Mouse (Mus musculus) testis, postnatal 14 days (tissue): ENCODE data around the gene Hoxd13.
A peak's percentile ranks its signal among the peaks of the same experiment; 100 is the strongest.

Experiments
- DNase-seq: peaks from one replicate; pipeline ENCODE4 v3.0.0; 2021; ENCODE audit warnings: low spot score

Gene Hoxd13

GRCm38 (mm10) chr2:74694066-74694465 is 26.0 kb downstream of the Hoxd13 start:
- DNase-seq: no peak

- DNase-seq: no peak
Observed at GRCm38 (mm10) chr2:74695383-74695782, 27.3 kb downstream of the Hoxd13 start.

GRCm38 (mm10) chr2:74695813-74696430 is 27.8 kb downstream of the Hoxd13 start:
- DNase-seq: no peak

GRCm38 (mm10) chr2:74696442-74697335 is 28.6 kb downstream of the Hoxd13 start:
- no peak for DNase-seq

GRCm38 (mm10) chr2:74697567-74698121 is 29.5 kb downstream of the Hoxd13 start, which contains the start of gene Hoxd9:
Gene Hoxd9 (plus strand): TSS chr2:74697727.
- DNase-seq: peak; percentile 72

- no peak for DNase-seq
Observed at GRCm38 (mm10) chr2:74698201-74699052, 30.3 kb downstream of the Hoxd13 start.

- no peak for DNase-seq
Observed at GRCm38 (mm10) chr2:74699053-74699430, 30.9 kb downstream of the Hoxd13 start.

GRCm38 (mm10) chr2:74699664-74700545 is 31.8 kb downstream of the Hoxd13 start:
- no peak for DNase-seq

GRCm38 (mm10) chr2:74700546-74701112 is 32.5 kb downstream of the Hoxd13 start:
- DNase-seq: no peak

- peak; percentile 70 for DNase-seq
Observed at GRCm38 (mm10) chr2:74701949-74702819, 34.1 kb downstream of the Hoxd13 start.

GRCm38 (mm10) chr2:74702820-74703219 is 34.7 kb downstream of the Hoxd13 start:
- no peak for DNase-seq

- DNase-seq: no peak
Observed at GRCm38 (mm10) chr2:74703317-74703716, 35.2 kb downstream of the Hoxd13 start.

GRCm38 (mm10) chr2:74703720-74704392 is 35.7 kb downstream of the Hoxd13 start:
- DNase-seq: no peak

GRCm38 (mm10) chr2:74704393-74704998 is 36.4 kb downstream of the Hoxd13 start, which contains the start of gene Hoxd8:
Gene Hoxd8 (plus strand): TSS chr2:74704615.
- peak; percentile 89 for DNase-seq

- peak; percentile 78 for DNase-seq
Observed at GRCm38 (mm10) chr2:74704999-74705466, 36.9 kb downstream of the Hoxd13 start.

- DNase-seq: peak; percentile 71
Observed at GRCm38 (mm10) chr2:74705467-74706089, 37.5 kb downstream of the Hoxd13 start.

GRCm38 (mm10) chr2:74706393-74706960 is 38.4 kb downstream of the Hoxd13 start:
- DNase-seq: no peak

- no peak for DNase-seq
Observed at GRCm38 (mm10) chr2:74707599-74707998, 39.5 kb downstream of the Hoxd13 start.
